Mouse (Mus musculus): ENCODE data around the gene Asprv1.
A peak's percentile ranks its signal among the peaks of the same experiment; 100 is the strongest.

Asprv1 gene

GRCm38 (mm10) chr6:86627946-86628345, at the start of gene Asprv1:
Asprv1 (plus strand) TSS chr6:86628164.
- no peak for DNase-seq

- no peak for DNase-seq
Measured at GRCm38 (mm10) chr6:86578396-86578795, 49.6 kb upstream of the Asprv1 start.

- DNase-seq, result no peak
Measured at GRCm38 (mm10) chr6:86579066-86579784, 48.7 kb upstream of the Asprv1 start.

- no peak for DNase-seq
Measured at GRCm38 (mm10) chr6:86579926-86580325, 48.0 kb upstream of the Asprv1 start.

- no peak for DNase-seq
Measured at GRCm38 (mm10) chr6:86583141-86583540, 44.8 kb upstream of the Asprv1 start.

GRCm38 (mm10) chr6:86583601-86584215, 44.3 kb upstream of the Asprv1 start:
- DNase-seq, result no peak

GRCm38 (mm10) chr6:86584296-86585015, 43.5 kb upstream of the Asprv1 start:
- no peak for DNase-seq

GRCm38 (mm10) chr6:86585070-86585600, 42.8 kb upstream of the Asprv1 start:
- peak; percentile 89 for DNase-seq

GRCm38 (mm10) chr6:86586070-86586469, 41.9 kb upstream of the Asprv1 start:
- no peak for DNase-seq

- no peak for DNase-seq
Measured at GRCm38 (mm10) chr6:86588429-86588828, 39.5 kb upstream of the Asprv1 start.

GRCm38 (mm10) chr6:86593146-86593897, 34.6 kb upstream of the Asprv1 start:
- DNase-seq, result no peak

GRCm38 (mm10) chr6:86594636-86595035, 33.3 kb upstream of the Asprv1 start:
- peak; percentile 66 for DNase-seq

- DNase-seq, result no peak
Measured at GRCm38 (mm10) chr6:86595865-86596440, 32.0 kb upstream of the Asprv1 start.

GRCm38 (mm10) chr6:86598742-86599193, 29.2 kb upstream of the Asprv1 start:
- DNase-seq, result no peak

- peak; percentile 83 for DNase-seq
Measured at GRCm38 (mm10) chr6:86599197-86599596, 28.8 kb upstream of the Asprv1 start.

- DNase-seq, result peak; percentile 49
Measured at GRCm38 (mm10) chr6:86599951-86600414, 28.0 kb upstream of the Asprv1 start.

GRCm38 (mm10) chr6:86605260-86605659, 22.7 kb upstream of the Asprv1 start:
- DNase-seq, result no peak

- DNase-seq, result no peak
Measured at GRCm38 (mm10) chr6:86606289-86606688, 21.7 kb upstream of the Asprv1 start.

- no peak for DNase-seq
Measured at GRCm38 (mm10) chr6:86607471-86607870, 20.5 kb upstream of the Asprv1 start.

- DNase-seq, result no peak
Measured at GRCm38 (mm10) chr6:86609235-86609634, 18.7 kb upstream of the Asprv1 start.

GRCm38 (mm10) chr6:86610714-86611113, 17.2 kb upstream of the Asprv1 start:
- DNase-seq, result no peak

- no peak for DNase-seq
Measured at GRCm38 (mm10) chr6:86615301-86615700, 12.7 kb upstream of the Asprv1 start.
